Mouse (Mus musculus) erythroblast, embryonic 14.5 days (primary cell): Measurements from ENCODE around the gene Gzmm. TPM values are rescaled to one million over a fixed set of nuclear protein-coding genes. Genes with fewer than 3 reads are reported as not detected.

Experiments
- H3K27me3 ChIP-seq: 2 replicates; pipeline ENCODE4 v1.6.1; 2012; ENCODE audit warnings: inconsistent platforms; ENCODE audit not compliant: control insufficient read depth
- H3K36me3 ChIP-seq: 2 replicates; pipeline ENCODE4 v1.6.1; 2012; ENCODE audit warnings: mild to moderate bottlenecking, inconsistent platforms; ENCODE audit not compliant: control insufficient read depth
- H3K4me1 ChIP-seq: 2 replicates; pipeline ENCODE4 v1.6.1; 2012; ENCODE audit warnings: inconsistent platforms; ENCODE audit not compliant: control insufficient read depth
- H3K4me3 ChIP-seq: replicated peaks from 2 replicates; pipeline ENCODE3; 2012; ENCODE audit warnings: moderate library complexity, mild to moderate bottlenecking, inconsistent platforms
- H3K9me3 ChIP-seq: 2 replicates; pipeline ENCODE4 v1.6.1; 2012; ENCODE audit warnings: low read length, inconsistent platforms, mixed read lengths; ENCODE audit not compliant: control insufficient read depth
- GATA1 ChIP-seq: IDR thresholded peaks from 2 replicates; pipeline ENCODE4 v1.6.1; 2012; ENCODE audit warnings: low read length, inconsistent platforms, mixed read lengths
- TAL1 ChIP-seq: IDR thresholded peaks from 3 replicates; pipeline ENCODE4 v1.6.1; 2012; ENCODE audit warnings: low read length, inconsistent platforms, mixed read lengths
- polyA plus RNA-seq: library from polyadenylated mRNA; stranded (reverse); fragments of >175 nt; gene quantifications from 2 replicates; pipeline ENCODE4 v1.2.3, GENCODE M21; 2012

The Gzmm gene
- polyA plus RNA-seq, 1 experiment, result 0.08 TPM

- no peak for TF ChIP-seq TAL1
- TF ChIP-seq GATA1, result no peak
- peaks cover 8% of the 10 kb centered on the region for H3K36me3 ChIP-seq
- no peak overlapping the region for H3K4me3 ChIP-seq
- H3K4me1 ChIP-seq, result peaks cover 4% of the 10 kb centered on the region
- H3K27me3 ChIP-seq, result peaks cover 12% of the 10 kb centered on the region
- H3K9me3 ChIP-seq, result peaks cover 12% of the 10 kb centered on the region
Observed at GRCm38 (mm10) chr10:79729357-79729965, 40.6 kb downstream of the Gzmm start.

GRCm38 (mm10) chr10:79732500-79732899 lies 43.7 kb downstream of the Gzmm start:
- Histone ChIP-seq H3K9me3 (peaks cover 35% of the 10 kb centered on the region), H3K36me3 (peaks cover 37% of the 10 kb centered on the region), H3K4me1 (no peaks in the 10 kb centered on the region), H3K27me3 (peaks cover 12% of the 10 kb centered on the region), H3K4me3 (no peak overlapping the region)
- no peak for TF ChIP-seq GATA1
- no peak for TF ChIP-seq TAL1

- H3K27me3 ChIP-seq, result peaks cover 1% of the 10 kb centered on the region; the same call in 1 of the 2 replicates
- peaks cover 37% of the 10 kb centered on the region for H3K9me3 ChIP-seq
- H3K4me3 ChIP-seq, result no peak overlapping the region
- no peaks in the 10 kb centered on the region for H3K4me1 ChIP-seq
- H3K36me3 ChIP-seq, result peaks cover 51% of the 10 kb centered on the region
- TF ChIP-seq GATA1, result no peak
- no peak for TF ChIP-seq TAL1
Observed at GRCm38 (mm10) chr10:79733847-79734246, 45.0 kb downstream of the Gzmm start.

DNA sequence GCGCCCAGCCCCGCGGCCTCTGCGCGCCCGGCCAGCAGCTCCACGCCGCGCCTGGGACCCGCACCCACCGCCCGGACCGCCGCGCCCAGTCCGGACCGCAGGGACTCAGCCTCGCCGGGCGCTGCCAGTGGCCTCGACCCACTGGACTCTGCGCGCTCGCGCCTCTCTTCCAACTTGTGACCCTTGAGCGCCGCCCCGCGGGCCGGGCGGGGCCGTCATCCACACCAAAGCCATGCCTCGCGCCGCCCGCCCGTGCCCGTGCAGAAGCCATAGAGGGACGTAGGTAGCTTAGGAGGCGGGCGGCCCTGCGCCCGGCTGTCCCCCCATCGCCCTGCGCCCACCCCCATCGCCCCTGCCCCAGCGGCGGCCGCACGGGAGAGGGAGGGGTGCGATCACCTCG lies 46.5 kb downstream of the Gzmm start:
- Histone ChIP-seq H3K4me3 (no peak overlapping the region), H3K4me1 (no peaks in the 10 kb centered on the region; the same call in 1 of the 2 replicates), H3K36me3 (peaks cover 66% of the 10 kb centered on the region), H3K9me3 (peaks cover 47% of the 10 kb centered on the region), H3K27me3 (no peaks in the 10 kb centered on the region)
- TF ChIP-seq GATA1, result no peak
- TF ChIP-seq TAL1, result no peak

DNA sequence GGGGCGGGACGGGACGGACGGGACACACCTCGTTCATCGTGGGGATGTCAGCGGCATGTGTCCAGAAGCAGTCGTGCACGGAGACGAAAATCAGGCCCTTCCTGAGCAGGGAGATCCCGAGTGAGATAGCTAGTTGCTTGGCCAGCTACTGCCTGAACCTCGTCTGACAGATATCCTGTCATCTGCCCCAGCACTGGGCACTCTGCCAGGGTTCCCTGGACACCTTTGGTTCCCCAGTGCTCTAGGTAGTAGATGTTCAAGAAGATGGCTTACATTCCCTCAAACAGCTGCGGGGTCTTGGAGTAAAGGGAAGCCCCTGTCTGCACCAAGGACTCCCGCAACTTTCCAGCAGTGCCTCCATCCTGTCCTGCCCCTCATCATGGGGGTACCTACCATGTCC lies 47.9 kb downstream of the Gzmm start:
- TF ChIP-seq GATA1 (no peak), TAL1 (no peak)
- no peak overlapping the region for H3K4me3 ChIP-seq

DNA sequence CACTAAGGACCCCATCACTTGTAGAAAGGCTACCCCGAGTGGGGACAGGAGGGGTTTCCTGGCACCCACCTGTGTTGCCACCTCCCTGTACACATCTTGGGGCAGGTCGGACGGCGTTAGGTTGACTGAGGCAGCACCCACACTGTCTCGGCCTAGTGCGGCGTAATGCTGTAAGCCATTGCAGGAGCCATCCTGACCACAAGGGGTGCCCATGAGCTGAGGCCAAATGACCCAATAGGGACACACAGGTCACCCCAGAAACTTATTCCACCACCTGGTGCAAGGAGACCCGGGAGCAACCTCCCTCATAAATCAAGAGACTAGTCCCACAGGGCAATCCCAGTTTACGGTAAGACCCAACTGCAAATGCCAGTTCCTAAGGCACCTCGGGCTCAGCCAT lies 49.4 kb downstream of the Gzmm start:
- peaks cover 92% of the 10 kb centered on the region for H3K36me3 ChIP-seq
- H3K4me3 ChIP-seq, result no peak overlapping the region
- no peaks in the 10 kb centered on the region for H3K27me3 ChIP-seq
- no peak for TF ChIP-seq GATA1
- TF ChIP-seq TAL1, result no peak
- H3K9me3 ChIP-seq, result peaks cover 47% of the 10 kb centered on the region
- H3K4me1 ChIP-seq, result no peaks in the 10 kb centered on the region; the same call in 1 of the 2 replicates

More for the DNA sequence above, 47.9 kb downstream of the Gzmm start:
- H3K9me3 ChIP-seq, result peaks cover 47% of the 10 kb centered on the region
- H3K36me3 ChIP-seq, result peaks cover 79% of the 10 kb centered on the region
- no peaks in the 10 kb centered on the region; the same call in 1 of the 2 replicates for H3K4me1 ChIP-seq
- no peaks in the 10 kb centered on the region for H3K27me3 ChIP-seq

GRCm38 (mm10) chr10:79739234-79739633 lies 50.4 kb downstream of the Gzmm start:
- no peak for TF ChIP-seq TAL1
- no peak for TF ChIP-seq GATA1
- no peaks in the 10 kb centered on the region for H3K27me3 ChIP-seq
- H3K36me3 ChIP-seq, result peaks cover 96% of the 10 kb centered on the region
- peaks cover 42% of the 10 kb centered on the region for H3K9me3 ChIP-seq
- H3K4me3 ChIP-seq, result no peak overlapping the region
- H3K4me1 ChIP-seq, result peaks cover 2% of the 10 kb centered on the region; the same call in 1 of the 2 replicates

DNA sequence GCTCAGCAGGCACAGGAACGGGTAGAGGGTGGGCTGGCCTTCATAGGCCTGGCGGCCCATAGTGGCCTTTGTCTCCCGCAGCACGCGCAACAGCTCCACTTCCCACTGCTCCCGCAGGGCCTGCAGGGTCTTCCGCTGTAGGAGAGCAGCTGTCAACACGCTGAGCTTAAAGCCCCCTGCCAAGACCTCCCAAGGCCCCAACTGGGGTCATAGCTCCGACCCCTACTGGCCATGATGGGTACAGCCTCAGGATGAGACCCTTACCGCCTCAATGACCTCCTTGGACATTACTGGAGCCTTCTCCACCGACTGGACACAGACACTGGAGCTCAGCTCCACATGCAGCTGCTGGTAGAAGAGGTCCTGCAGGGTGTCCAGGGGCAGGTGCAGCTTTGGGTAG lies 52.0 kb downstream of the Gzmm start:
- Histone ChIP-seq H3K27me3 (no peaks in the 10 kb centered on the region), H3K36me3 (peaks cover 85% of the 10 kb centered on the region), H3K4me3 (no peak overlapping the region), H3K9me3 (peaks cover 25% of the 10 kb centered on the region), H3K4me1 (peaks cover 14% of the 10 kb centered on the region)
- no peak for TF ChIP-seq GATA1
- no peak for TF ChIP-seq TAL1

- Histone ChIP-seq H3K4me1 (peaks cover 31% of the 10 kb centered on the region), H3K36me3 (peaks cover 62% of the 10 kb centered on the region), H3K9me3 (peaks cover 12% of the 10 kb centered on the region; the same call in 1 of the 2 replicates), H3K27me3 (no peaks in the 10 kb centered on the region), H3K4me3 (no peak overlapping the region)
- TF ChIP-seq TAL1, result no peak
- TF ChIP-seq GATA1, result no peak
Observed at GRCm38 (mm10) chr10:79743161-79743560, 54.3 kb downstream of the Gzmm start.
